Mouse (Mus musculus): Measurements from ENCODE around the gene Spag7.
A peak's percentile ranks its signal among the peaks of the same experiment; 100 is the strongest.

- TF ChIP-seq USF1 (IDR thresholded peaks at IDR 0.05; ENCODE audit: low read depth) (no peak), POLR2A (IDR thresholded peaks at IDR 0.05; ENCODE audit: insufficient read length, low read depth) (no peak), MYOG (IDR thresholded peaks at IDR 0.05; ENCODE audit: control insufficient read depth in 1 of 3, insufficient read depth in 1 of 3, insufficient read length in 2 of 3, low read depth in 2 of 3) (no peak), MYOD1 (IDR thresholded peaks at IDR 0.05; ENCODE audit: control insufficient read depth in 1 of 3, insufficient read length in 2 of 3, low read depth in 2 of 3) (no peak), MAX (IDR thresholded peaks at IDR 0.05; ENCODE audit: low read depth) (no peak), SRF (IDR thresholded peaks at IDR 0.05; ENCODE audit: control insufficient read depth, insufficient read length, low read depth) (no peak), TCF3 (IDR thresholded peaks at IDR 0.05; ENCODE audit: insufficient read length, low read depth) (no peak), TCF12 (IDR thresholded peaks at IDR 0.05; ENCODE audit: insufficient read depth, poor library complexity, severe bottlenecking) (no peak), POLR2AphosphoS2 (IDR thresholded peaks at IDR 0.05; ENCODE audit: insufficient read length, low read depth) (peak; percentile 75), E2F4 (IDR thresholded peaks at IDR 0.05; ENCODE audit: insufficient read depth) (no peak), CEBPB (IDR thresholded peaks at IDR 0.05; ENCODE audit: insufficient read depth, poor library complexity, severe bottlenecking) (no peak)
These were observed 20.0 kb downstream of the Spag7 start for GRCm38 (mm10) chr11:70649185-70649734.

All from myocyte (in vitro differentiated cells).